Mouse (Mus musculus) right cerebral cortex, adult 18-20 months (tissue): ENCODE results near the gene Lifr.
A peak's percentile ranks its signal among the peaks of the same experiment; 100 is the strongest.

ENCODE experiments used
- DNase-seq: peaks from one replicate; pipeline ENCODE4 v3.0.0; 2022; ENCODE audit warnings: mixed read lengths

Gene Lifr

DNA sequence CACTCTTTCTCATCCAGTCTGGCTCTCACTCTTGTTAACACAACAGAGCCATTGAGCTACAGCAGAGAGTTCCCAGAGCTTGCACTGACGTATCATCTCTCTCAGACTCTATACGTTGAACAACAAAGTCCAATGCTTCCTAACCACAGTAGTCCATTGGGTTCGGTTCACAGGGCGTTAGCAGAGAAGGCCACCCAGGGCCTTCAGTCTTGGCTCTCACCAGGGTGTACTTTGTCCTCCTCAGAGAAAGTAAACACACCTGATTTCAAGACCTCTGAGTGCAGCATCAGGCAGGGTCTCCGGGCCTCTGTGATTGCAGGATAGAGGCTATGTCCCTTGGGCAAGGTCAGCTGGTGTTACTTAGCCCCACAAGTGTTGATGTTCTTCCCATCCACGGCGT, 116.9 kb downstream of the Lifr start:
- no peak for DNase-seq

DNA sequence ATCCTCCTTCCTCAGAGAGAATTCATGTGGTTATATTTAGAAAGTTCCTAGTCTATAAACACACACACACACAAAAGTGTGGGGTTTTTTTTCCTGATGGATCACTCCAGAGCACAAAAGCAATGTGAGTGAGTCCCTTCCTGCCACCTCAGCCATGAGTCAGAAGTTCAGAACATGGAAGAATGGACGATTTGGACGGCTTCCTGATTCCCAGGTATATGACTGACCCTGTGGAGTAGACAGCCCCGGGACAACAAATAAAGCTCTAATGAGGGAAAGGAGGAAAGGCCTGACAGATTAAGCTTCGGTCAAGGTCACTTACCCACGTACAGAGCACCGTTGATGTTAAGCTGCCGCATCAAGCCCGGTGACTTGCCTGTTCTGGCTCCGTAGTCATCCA, 117.8 kb downstream of the Lifr start:
- no peak for DNase-seq

DNA sequence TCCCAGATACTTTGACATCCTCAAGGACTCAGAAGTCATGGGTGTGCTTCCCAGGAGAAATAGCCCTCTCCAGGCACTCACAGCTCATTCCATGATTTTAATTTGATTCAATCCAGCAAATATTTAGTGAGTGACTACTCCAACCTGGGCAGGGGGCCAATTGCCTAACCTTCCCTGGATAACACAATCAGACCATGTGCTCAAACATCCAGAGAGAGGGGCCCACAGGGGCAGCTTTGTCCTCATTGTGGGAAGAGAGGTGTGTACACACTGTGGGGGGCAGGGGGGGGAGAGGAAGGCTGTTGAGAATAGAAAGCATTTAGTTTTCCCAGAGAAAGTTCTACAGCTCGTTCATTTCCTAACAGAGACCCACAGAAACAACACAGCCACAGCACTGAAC, 123.3 kb downstream of the Lifr start:
- no peak for DNase-seq

DNA sequence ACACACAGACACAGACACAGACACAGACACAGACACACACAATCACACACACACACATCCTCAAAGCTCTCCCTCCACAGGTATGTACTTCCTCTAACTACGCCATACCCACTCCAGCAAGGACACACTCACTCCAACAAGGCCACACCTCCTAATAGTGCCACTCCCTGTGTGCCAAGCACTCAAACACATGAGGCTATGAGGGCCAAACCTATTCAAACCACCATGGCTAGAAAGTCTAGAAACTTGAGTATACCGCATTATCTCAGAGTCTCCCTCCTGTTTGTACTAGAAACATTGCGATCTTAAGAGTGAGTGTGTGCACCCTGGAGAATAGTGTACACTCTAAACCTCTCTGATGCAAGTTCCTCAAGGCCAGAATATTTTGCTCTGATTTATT, 125.4 kb downstream of the Lifr start:
- DNase-seq = no peak

DNA sequence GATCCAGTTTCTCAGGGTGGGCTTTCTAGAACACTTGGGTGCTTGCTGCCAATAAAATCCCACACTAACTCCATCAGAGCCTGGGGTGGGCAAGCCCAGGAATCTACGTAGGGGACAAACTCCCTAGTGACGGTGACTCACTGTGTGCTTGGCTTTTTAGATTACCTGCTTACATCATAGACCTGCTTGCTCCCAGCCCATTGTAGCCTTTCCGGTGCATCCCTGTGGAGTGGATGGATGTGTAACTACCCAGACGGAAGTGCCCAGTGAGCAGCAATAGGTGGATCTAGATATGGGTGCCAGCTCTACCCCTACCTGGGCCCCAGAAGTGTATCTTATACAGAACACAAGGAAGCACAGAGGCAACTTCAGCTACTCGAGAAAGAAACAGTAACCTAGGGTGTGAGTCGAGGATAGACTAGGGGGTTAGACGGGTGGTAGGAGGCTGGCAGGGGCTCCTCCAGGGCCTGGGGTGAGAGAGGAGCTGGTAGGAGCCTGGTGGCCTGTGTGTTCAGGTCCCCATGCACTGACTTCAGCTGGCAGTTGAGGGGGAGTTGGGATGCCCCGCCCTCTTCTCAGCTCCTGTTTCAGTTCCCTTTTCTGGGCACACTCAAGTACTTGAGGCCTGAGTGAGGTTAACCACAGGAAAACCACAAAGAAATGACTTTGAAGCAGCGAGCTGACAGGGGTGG, 126.3 kb downstream of the Lifr start:
- no peak for DNase-seq

DNA sequence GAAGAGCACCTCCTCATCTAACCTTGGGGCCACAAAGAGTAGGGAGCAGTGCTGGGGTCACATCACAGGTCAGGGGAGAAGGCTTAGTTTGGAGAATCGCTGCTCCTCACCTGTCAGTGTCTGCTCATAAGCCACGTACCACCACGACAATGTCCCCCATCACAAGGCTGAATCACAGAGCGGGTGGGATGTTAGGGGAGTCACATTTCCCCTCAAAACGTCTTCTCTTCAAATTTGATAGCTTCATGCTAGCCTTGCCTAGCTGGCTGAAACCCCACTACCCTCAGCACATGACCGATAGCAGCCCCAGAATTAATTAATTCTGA, 126.8 kb downstream of the Lifr start:
- DNase-seq = no peak

DNA sequence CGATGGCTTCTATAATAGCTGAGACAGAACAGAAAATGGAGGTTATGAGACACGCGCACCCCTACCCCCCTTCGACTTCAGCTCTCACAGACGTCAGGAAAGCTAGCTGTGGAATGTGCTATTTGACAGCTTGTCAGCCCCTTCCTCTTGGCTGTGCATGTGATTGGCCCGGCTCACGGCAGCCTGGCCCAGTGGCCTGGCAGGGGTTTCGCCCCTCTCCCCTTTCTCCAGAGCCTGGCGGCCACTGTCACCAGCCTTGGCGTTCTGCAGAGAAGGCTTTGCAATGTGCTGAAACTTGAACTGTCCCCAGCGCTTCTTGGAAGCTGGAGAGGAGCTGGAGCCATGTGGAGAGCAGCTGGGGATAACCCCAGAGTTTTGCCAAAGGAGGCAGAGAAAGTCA, 132.4 kb downstream of the Lifr start:
- DNase-seq = no peak

DNA sequence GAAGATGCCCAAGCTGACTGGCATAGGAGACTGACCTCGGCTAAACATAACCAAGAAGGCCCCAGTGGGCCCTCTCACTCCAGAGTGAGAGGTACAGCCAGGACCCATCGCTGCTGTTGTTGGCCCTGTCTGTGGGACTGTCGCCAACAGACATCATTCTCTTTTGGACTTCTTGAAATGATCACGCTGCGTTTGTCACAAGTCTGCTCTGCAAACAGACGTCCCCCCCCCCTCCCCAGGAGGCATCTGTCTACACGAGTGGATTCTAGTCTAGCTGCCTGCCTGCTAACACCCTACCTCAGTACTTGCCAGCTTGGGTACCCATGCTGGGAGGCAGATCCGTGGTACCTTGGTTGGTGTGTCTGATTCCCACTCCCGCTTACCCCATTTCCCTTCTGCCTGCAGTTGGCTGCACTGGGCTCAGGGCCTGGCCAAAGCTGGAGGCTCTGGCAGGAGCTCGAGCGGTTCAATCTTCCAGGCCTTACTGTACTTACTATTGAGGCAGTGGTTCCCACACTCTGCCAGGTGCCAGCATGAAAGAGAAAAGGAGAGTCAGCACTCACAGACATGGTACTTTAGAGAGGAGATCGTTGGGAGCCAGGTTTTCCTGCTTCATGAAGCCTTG, 133.8 kb downstream of the Lifr start:
- no peak for DNase-seq

DNA sequence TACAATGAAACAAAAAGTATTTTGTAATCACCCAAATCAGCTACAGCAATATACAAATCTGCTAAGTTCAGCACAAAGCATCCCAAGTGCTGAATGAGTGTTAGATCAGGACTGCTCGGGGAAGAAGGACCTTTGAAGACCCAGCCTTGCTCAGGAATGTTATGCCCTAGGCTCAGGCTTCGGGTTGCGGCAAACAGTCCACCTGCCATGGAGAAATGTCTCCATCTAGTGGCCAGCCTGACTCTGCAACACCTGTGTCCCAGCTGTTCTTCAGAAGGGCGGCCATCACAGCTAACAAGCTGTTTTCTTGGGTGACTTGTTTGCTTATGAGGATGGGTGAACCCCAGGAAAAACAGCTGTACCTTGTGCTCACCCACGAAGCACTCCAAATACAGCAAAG, 135.8 kb downstream of the Lifr start:
- DNase-seq = peak; percentile 75

DNA sequence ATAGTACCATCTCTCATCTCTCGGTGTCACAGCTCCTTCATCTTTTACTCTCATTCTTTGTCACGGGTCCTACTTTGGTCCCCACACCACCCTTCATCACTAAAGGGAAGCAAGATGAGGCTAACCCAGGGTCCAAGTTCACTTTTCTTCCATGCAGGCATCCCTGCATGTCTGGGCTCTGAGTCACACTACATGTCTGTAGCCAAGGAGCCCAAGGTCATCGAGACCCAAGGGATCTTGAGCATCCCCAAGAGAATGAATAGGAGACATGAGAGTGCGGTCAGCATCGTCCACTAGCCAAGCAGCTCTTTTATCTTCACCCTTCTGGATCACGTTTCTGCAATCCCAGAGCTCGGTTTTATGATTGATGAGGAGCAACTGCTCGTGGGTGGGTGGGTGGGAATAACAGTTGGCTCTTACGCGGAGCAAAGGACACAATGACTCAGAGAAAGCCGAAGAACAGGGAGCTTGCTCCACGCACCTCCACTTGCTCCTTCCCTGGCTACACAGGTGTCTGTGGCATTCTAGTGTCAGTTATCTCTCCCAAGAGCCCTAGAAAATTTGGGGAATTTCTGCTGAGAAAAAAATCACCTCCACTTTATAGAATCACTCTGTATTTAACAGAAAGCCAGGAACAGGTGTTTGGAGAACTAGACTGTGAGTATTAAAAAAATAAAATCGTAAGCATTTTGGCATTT, 143.1 kb downstream of the Lifr start:
- no peak for DNase-seq

DNA sequence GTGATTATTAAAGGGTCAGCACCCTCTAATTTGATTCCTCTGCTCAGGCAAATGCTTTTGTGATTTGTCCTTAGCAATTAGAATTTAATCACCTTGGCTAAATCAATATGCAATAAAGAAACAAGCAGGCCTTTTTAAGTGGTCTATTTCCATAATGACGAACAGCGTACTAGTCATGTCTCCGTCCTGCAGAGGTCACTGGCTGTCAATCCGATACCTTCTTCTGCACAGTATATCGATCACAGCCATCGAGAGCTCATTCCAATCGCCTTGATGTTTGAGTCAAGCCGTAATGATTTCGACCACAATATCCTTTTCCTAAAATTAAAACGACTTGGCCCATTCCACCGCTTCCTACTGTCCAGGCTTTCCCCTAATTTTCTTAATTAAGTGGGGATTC, 149.5 kb downstream of the Lifr start:
- DNase-seq = no peak

DNA sequence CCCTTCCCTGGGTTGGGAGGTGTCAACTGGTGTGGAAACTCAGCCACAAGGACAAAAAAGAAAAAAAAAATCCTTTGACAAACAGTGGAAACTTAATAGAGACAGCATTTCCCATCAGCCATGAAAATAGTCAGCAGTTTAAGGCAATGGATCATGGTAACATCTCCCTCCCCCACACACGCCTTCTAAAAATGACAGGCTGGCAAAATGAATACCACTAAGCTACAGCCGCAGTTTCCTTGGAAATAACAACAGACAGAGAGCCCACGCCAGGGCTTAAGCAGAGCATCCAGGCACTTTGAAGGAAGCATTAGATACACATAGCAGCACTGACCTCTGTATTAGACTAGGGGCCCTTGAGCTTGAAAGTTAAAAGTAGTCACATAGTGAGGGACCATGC, 150.5 kb downstream of the Lifr start:
- peak; percentile 54 for DNase-seq

DNA sequence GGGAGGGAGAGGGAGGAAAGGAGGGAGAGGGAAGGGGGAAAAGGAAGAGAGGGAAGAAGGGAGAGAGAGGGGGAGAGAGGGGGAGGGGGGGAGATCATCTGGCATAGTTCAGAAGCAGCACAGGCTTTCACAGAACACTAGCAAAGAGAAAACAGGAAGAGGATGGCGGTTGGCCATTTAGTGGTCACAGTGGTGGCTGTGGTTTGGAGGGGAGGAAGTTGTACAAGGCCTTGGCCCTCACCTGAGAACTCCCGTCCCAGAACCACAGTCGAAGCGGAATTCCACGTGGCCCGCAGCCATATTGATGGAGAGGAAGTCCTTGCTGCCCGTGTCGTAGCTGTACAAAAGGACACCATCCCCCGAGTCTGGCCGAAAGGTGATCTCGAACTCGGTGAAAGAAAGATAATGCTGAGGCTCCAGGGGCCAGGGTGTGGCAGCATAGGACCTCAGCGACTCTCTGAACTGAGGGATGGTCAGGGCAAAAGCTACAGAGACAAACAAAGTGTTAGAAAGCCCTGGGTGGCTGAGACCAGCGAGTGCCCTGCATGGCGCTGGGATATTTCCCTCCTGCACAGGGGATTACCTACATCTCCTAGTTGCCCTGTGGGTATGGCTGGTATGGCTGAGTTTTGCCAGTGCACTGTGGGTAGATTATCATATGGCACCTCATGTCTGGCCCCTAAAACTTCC, 151.9 kb downstream of the Lifr start:
- DNase-seq = no peak
